Mouse (Mus musculus): ENCODE data around the gene Raf1. TPM values are rescaled to one million over a fixed set of nuclear protein-coding genes. Genes with fewer than 3 reads are reported as not detected.

The Raf1 gene
- polyA plus RNA-seq, 1 experiment from 2014 or later, result 114 TPM

DNA sequence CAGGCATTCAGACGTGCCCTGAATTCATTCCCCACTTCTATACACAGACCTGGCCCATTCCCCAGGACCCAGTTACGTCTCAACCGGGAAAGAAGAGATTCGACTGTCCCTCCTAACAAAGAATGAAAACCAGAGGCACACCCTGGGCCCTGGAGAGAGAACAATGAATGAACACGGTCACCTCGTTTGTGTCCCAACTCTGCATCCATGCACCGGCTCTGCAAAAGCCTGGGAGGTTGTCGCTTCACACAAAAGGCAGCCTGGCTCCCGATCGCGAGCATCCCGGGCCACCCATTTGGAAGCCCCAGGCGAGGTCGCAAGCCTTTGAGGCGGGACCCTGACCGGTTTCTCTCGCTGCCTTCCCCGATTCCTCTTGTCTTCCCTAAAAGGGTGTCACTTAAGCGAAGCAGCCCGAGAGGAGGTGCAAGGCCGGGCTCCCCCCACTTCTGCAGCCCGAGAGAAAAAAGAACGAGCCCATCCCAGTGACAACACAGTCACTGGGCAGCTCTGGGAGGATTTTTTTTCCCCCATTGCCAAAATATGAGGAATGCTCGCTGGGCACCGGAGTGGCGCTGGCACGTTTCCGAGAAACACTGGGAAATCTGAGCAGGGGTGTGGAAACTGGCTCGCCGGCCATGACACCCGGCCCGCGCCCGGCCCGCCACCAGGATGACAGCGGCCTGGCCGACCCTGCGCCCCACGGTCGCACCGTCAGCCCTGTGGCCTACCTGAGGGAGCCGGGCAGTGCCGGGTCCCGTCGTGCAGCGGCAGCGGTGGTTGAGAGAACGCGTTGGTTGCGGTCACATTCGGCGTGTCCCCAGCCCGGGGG is 713 bp downstream of the Raf1 start:
- Histone ChIP-seq H3K4me1 (peaks cover 21% of the 10 kb centered on the region), H3K4me3 (peak overlapping the region; percentile 100), H3K27ac (replicated peaks) (peak overlapping the region; percentile 100), H3K27me3 (ENCODE audit: low read depth, poor library complexity, severe bottlenecking) (no peaks in the 10 kb centered on the region), H3K9me3 (replicated peaks) (no peaks in the 10 kb centered on the region), H3K36me3 (peaks cover 11% of the 10 kb centered on the region; the same call in 1 of the 2 replicates)
- under 1% methylated on average over 53 of the region's 53 CpGs for WGBS
- DNase-seq (ENCODE audit: low spot score), result peak; percentile 70

- DNase-seq (ENCODE audit: low spot score), result no peak
- Histone ChIP-seq H3K27ac (replicated peaks) (peak overlapping the region; percentile 100), H3K4me3 (peak overlapping the region; percentile 100), H3K36me3 (peaks cover 14% of the 10 kb centered on the region; the same call in 1 of the 2 replicates), H3K4me1 (peaks cover 21% of the 10 kb centered on the region), H3K27me3 (ENCODE audit: low read depth, poor library complexity, severe bottlenecking) (no peaks in the 10 kb centered on the region), H3K9me3 (replicated peaks) (no peaks in the 10 kb centered on the region)
- under 1% methylated on average over 13 of the region's 13 CpGs for WGBS
Observed at GRCm38 (mm10) chr6:115675166-115675507, 1.3 kb downstream of the Raf1 start.

DNA sequence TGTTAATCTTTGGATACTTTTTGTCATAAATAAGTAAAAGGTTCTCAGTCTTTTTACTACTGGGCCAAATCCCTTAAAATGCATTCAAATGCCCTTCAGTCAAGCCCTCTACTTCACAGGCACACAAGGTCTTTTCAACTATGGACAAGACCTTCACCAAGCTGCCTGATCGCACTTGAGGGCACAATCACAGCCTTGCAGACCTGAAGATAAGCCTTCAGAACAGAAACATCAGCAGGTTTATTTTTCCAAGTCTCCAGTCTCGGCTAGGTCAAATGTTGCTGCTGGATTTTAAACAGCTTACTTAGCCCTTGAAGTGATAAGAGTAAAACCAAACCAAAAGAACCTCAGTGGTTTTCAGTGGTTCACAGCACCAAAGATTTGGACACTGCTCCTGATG is 2.1 kb downstream of the Raf1 start:
- H3K9me3 ChIP-seq (replicated peaks), result no peaks in the 10 kb centered on the region
- H3K27me3 ChIP-seq (ENCODE audit: low read depth, poor library complexity, severe bottlenecking), result no peaks in the 10 kb centered on the region
- 0 out of 2 replicates have a peak overlapping the region, but pooled peaks have one; percentile 100 for H3K27ac ChIP-seq (replicated peaks)
- 58% methylated on average over 2 of the region's 2 CpGs for WGBS
- DNase-seq (ENCODE audit: low spot score), result no peak
- H3K4me1 ChIP-seq, result peaks cover 21% of the 10 kb centered on the region
- H3K36me3 ChIP-seq, result peaks cover 14% of the 10 kb centered on the region; the same call in 1 of the 2 replicates
- H3K4me3 ChIP-seq, result peak overlapping the region; percentile 100

- Histone ChIP-seq H3K27me3 (ENCODE audit: low read depth, poor library complexity, severe bottlenecking) (no peaks in the 10 kb centered on the region), H3K4me1 (peaks cover 21% of the 10 kb centered on the region), H3K9me3 (replicated peaks) (no peaks in the 10 kb centered on the region), H3K27ac (replicated peaks) (no peak overlapping the region), H3K4me3 (no peak overlapping the region), H3K36me3 (peaks cover 20% of the 10 kb centered on the region; the same call in 1 of the 2 replicates)
- no peak for DNase-seq (ENCODE audit: low spot score)
- WGBS, result 89% methylated on average over 1 of the region's 1 CpGs
Observed at GRCm38 (mm10) chr6:115672700-115673099, 3.7 kb downstream of the Raf1 start.

- peaks cover 5% of the 10 kb centered on the region for H3K4me1 ChIP-seq
- DNase-seq (ENCODE audit: low spot score), result no peak
- no peak overlapping the region for H3K27ac ChIP-seq (replicated peaks)
- no peak overlapping the region for H3K4me3 ChIP-seq
- WGBS, result 84% methylated on average over 4 of the region's 4 CpGs
- H3K36me3 ChIP-seq, result peaks cover 58% of the 10 kb centered on the region
- no peaks in the 10 kb centered on the region for H3K27me3 ChIP-seq (ENCODE audit: low read depth, poor library complexity, severe bottlenecking)
- H3K9me3 ChIP-seq (replicated peaks), result no peaks in the 10 kb centered on the region
Observed at GRCm38 (mm10) chr6:115666641-115667040, 9.8 kb downstream of the Raf1 start.

DNA sequence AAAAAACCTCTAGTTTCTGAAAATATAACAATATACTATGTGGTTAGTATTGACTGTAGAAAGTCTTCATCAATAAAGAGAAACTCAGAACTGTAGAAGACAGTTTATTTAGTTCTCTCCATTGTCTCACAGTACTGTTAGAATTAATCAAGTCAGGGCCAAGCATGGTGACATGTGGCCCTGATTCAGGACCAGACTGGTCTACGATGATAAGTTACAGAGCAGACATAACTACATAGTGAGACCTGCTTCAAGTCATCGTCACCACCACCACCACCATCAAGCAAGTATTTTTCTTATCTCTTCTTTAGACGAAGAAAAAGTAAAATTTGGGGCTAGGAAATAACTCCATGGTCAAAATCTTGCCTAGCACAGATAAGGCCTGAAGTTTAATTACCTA is 12.2 kb downstream of the Raf1 start:
- WGBS, result 90% methylated on average over 3 of the region's 3 CpGs
- no peak overlapping the region for H3K27ac ChIP-seq (replicated peaks)
- no peaks in the 10 kb centered on the region for H3K9me3 ChIP-seq (replicated peaks)
- no peaks in the 10 kb centered on the region for H3K27me3 ChIP-seq (ENCODE audit: low read depth, poor library complexity, severe bottlenecking)
- H3K36me3 ChIP-seq, result peaks cover 53% of the 10 kb centered on the region
- H3K4me1 ChIP-seq, result peaks cover 10% of the 10 kb centered on the region
- H3K4me3 ChIP-seq, result no peak overlapping the region
- no peak for DNase-seq (ENCODE audit: low spot score)

DNA sequence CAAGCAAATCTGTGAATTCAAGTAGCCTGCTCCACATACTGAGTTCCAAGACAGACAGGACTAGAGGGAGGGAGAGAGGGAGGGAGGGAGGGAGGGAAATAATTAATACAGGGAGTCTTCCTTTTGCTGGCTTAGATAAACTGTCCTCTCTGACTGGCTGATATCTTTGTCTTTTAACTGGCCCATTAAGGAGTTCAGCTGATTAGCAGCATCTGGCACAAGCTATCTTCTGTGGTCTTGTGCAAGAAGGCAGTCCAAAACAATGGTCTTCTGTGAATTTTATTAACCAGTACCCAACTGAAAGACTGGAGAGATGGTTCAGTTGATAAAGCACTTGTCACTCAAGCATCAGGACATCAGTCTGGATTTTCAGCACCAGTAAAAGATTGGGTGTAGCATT is 17.6 kb downstream of the Raf1 start:
- H3K4me3 ChIP-seq, result no peak overlapping the region
- 0 out of 2 replicates have a peak, but pooled peaks cover 5% of the 10 kb centered on the region for H3K4me1 ChIP-seq
- no peak overlapping the region for H3K27ac ChIP-seq (replicated peaks)
- peaks cover 30% of the 10 kb centered on the region for H3K36me3 ChIP-seq
- no peaks in the 10 kb centered on the region for H3K27me3 ChIP-seq (ENCODE audit: low read depth, poor library complexity, severe bottlenecking)
- H3K9me3 ChIP-seq (replicated peaks), result no peaks in the 10 kb centered on the region
- DNase-seq (ENCODE audit: low spot score), result no peak

- 63% methylated on average over 2 of the region's 2 CpGs for WGBS
- DNase-seq (ENCODE audit: low spot score), result no peak
Observed at GRCm38 (mm10) chr6:115653939-115654338, 22.5 kb downstream of the Raf1 start.

DNA sequence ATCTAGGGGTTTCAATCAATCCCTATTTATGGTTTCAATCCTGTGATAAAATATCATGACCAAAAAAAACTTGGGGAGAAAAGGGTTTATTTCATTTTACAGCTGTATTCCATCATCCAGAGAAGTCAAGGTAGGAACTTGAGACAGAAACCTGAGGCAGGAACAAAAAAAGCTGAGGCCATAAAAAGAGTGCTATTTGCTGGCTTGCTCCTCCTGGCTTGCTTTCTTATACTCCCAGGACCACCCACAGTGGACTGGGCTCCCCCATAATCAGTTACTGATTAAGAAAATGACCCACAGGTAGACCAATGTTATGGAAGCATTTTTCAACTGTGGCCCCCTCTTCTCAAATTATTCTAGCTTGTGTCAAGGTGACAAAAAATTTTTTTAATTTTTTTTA is 24.7 kb downstream of the Raf1 start:
- DNase-seq (ENCODE audit: low spot score), result no peak
- H3K9me3 ChIP-seq (replicated peaks), result no peaks in the 10 kb centered on the region
- H3K4me1 ChIP-seq, result peaks cover 29% of the 10 kb centered on the region
- H3K4me3 ChIP-seq, result no peak overlapping the region
- H3K27ac ChIP-seq (replicated peaks), result no peak overlapping the region
- H3K36me3 ChIP-seq, result no peaks in the 10 kb centered on the region; the same call in 1 of the 2 replicates
- H3K27me3 ChIP-seq (ENCODE audit: low read depth, poor library complexity, severe bottlenecking), result no peaks in the 10 kb centered on the region

More at GRCm38 (mm10) chr6:115653939-115654338, 22.5 kb downstream of the Raf1 start:
- Histone ChIP-seq H3K4me3 (no peak overlapping the region), H3K9me3 (replicated peaks) (no peaks in the 10 kb centered on the region), H3K36me3 (no peaks in the 10 kb centered on the region; the same call in 1 of the 2 replicates), H3K27me3 (ENCODE audit: low read depth, poor library complexity, severe bottlenecking) (no peaks in the 10 kb centered on the region), H3K27ac (replicated peaks) (no peak overlapping the region), H3K4me1 (peaks cover 20% of the 10 kb centered on the region)

DNA sequence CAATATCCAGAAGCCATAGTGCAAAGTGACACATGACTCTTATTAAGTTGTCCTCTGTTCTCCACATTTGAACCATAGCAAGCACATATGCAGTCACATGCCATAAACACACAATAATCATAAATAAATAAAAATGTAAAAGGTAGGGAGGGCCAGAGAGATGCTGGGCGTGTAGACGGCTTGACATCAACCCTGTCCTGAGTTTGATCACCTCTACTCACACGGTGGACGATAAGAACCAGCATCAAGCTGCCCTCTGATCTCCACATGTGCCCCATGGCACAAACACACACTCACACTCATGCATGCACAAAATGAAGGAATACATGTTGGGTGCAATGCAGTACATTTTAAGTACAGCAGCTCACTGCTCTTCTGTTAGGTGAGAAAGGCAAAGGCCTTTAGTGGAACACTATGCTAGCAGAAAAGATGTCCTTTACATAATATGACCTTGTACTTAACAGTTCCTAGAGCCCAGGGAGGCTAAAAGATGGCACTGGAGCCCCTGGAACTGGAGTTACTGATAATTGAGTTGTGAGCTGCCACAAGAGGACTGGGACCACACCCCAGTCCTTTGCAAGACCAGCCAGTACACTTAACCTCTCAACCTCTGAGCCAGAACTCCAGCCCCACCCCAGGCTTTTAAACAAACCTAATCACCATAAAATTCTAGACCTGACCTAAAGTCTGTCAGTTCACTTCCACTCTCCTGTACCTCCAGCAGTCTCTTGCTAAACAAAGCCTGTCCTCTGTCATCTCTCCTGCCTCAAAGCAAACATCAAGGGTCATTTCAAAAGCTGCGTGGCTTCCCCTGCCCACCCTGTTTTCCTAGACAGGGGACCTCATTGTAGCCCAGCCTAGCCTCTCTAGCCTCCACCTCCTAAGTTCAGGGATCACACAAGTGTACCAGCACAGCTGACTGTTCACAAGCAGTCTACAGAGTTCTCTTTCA is 25.7 kb downstream of the Raf1 start:
- WGBS, result 61% methylated on average over 5 of the region's 5 CpGs
- Histone ChIP-seq H3K9me3 (replicated peaks) (no peaks in the 10 kb centered on the region), H3K36me3 (no peaks in the 10 kb centered on the region; the same call in 1 of the 2 replicates), H3K4me1 (peaks cover 29% of the 10 kb centered on the region), H3K4me3 (no peak overlapping the region), H3K27me3 (ENCODE audit: low read depth, poor library complexity, severe bottlenecking) (no peaks in the 10 kb centered on the region), H3K27ac (replicated peaks) (no peak overlapping the region)
- no peak for DNase-seq (ENCODE audit: low spot score)

DNA sequence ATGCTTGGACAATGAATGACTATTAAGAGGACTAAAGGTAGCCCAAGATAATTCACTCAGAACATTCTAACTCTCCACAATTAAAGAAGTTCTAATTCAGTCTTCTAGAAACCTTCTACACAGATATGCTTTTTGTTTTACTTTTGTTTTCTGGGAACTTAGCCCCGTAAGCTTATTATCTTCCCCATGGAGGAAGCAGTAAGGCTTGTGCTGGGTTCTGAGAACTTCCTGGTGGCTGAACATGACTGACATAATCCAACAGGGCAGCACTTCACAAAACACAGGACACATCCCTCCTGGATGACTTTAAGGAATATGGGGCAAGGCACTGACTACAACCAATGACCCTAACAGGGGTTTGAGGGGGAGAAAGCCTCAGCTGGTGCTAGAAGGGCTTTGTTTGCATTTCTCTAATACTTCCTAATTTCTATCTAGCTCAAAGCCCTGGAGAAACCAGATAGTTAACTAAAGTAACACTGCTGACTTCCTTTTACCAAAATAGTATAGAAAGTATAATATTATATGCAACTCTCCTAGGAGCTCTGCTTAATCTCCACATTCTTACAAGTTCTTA is 26.6 kb downstream of the Raf1 start:
- Histone ChIP-seq H3K27me3 (ENCODE audit: low read depth, poor library complexity, severe bottlenecking) (no peaks in the 10 kb centered on the region), H3K36me3 (no peaks in the 10 kb centered on the region; the same call in 1 of the 2 replicates), H3K9me3 (replicated peaks) (no peaks in the 10 kb centered on the region), H3K4me1 (peaks cover 31% of the 10 kb centered on the region), H3K4me3 (no peak overlapping the region), H3K27ac (replicated peaks) (no peak overlapping the region)
- 75% methylated on average over 1 of the region's 1 CpGs for WGBS
- DNase-seq (ENCODE audit: low spot score), result no peak

- H3K36me3 ChIP-seq, result peaks cover 49% of the 10 kb centered on the region
Observed at GRCm38 (mm10) chr6:115643315-115643714, 33.1 kb downstream of the Raf1 start.

More at GRCm38 (mm10) chr6:115643315-115643714, 33.1 kb downstream of the Raf1 start:
- no peaks in the 10 kb centered on the region for H3K27me3 ChIP-seq (ENCODE audit: low read depth, poor library complexity, severe bottlenecking)
- no peak for DNase-seq (ENCODE audit: low spot score)
- no peak overlapping the region for H3K4me3 ChIP-seq
- no peak overlapping the region for H3K27ac ChIP-seq (replicated peaks)
- 72% methylated on average over 1 of the region's 1 CpGs for WGBS
- no peaks in the 10 kb centered on the region for H3K9me3 ChIP-seq (replicated peaks)
- peaks cover 9% of the 10 kb centered on the region for H3K4me1 ChIP-seq
